Mouse (Mus musculus) lung, adult 2 months (tissue): ENCODE measurements around the gene Nppc.

ENCODE experiments used
- CTCF ChIP-seq: fragments of 200-500 bp; IDR thresholded peaks from 2 replicates; pipeline ENCODE4 v1.5.1; 2011; ENCODE audit warnings: mild to moderate bottlenecking, low read length, control low read depth; ENCODE audit not compliant: insufficient read depth
- POLR2A ChIP-seq: fragments of 200-500 bp; IDR thresholded peaks from 2 replicates; pipeline ENCODE4 v1.6.1; 2011; ENCODE audit warnings: low read depth, mild to moderate bottlenecking, control low read depth, low read length, borderline replicate concordance; ENCODE audit errors: extremely low read depth

- TF ChIP-seq CTCF (no peak), POLR2A (no peak)
These were observed 47.1 kb downstream of the Nppc start for GRCm38 (mm10) chr1:86623001-86624000.
